16 mouse cellular contexts compared by ENCODE assay signal in the genomic region with DNA sequence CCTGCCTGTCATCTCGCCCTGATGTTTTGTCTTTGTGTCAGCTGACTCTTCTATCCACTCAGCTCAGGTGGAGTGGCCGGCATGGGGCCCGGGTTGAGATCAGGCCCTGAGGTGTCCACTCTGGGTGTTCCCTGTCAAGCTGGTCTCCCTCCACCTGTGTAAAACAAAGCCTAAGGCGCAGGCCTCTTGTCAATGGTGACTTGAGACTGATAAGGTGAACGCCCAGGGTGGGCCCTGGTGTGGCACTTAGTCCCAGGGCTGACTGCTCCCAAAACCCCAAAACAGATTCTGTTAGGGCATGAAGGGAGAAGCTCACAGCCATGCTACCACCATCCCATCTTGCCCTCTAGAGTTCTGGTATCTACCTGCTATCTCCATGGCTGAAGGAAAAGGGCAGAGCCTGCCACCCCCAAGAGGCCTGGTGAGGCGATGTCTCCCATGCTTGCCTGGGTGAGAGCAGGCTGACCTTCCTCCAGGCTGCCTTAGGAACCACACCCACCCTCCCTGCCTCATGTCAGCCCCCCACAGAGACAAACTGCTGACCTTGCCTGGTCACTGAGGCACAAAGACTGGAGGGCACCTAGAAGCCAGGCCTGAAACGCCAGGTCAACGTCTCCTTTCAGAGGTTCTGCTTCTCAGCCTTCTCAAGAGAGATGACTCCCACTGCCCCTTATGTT. TPM values are rescaled to one million over a fixed set of nuclear protein-coding genes. Genes with fewer than 3 reads are reported as not detected.
DNase-seq lines count a peak whose midpoint lies in the region; ATAC-seq and TF ChIP-seq lines count a peak whose summit lies in the region.
"Had no signal": no experiment of that assay in that cellular context is flagged by ENCODE, and none has a peak within 500 bp of the region (broad histone marks: within the 10 kb centered on the region; RNA-seq: fewer than 3 reads in every experiment).

No protein-coding gene starts in this region.

- 82% methylated on average over 8 of the region's 8 CpGs for WGBS in heart, postnatal 0 days
- 65% methylated on average over 8 of the region's 8 CpGs for WGBS in bone marrow, adult 2 months
- WGBS in liver, embryonic 12.5 days (ENCODE audit: insufficient replicate concordance): 42% methylated on average over 8 of the region's 8 CpGs

- no peak for ATAC-seq in heart, postnatal 0 days (ENCODE audit: insufficient read depth, low read depth)
- no peak for ATAC-seq in G1E (ENCODE audit: extremely low read depth, insufficient number of reproducible peaks, low FRiP score, poor library complexity, severe bottlenecking)
- peak; percentile 80 for ATAC-seq in liver, embryonic 12.5 days
- ATAC-seq: forebrain, postnatal 0 days; inflammation-experienced regulatory T-cells, adult 6 months; midbrain, embryonic 13.5 days; Patski had no signal

- TF ChIP-seq POLR2A in bone marrow, adult 2 months (IDR thresholded peaks at IDR 0.05; ENCODE audit: borderline replicate concordance, control insufficient read depth, low read depth, low read length): no peak

- H3K4me1 ChIP-seq in heart, postnatal 0 days (ENCODE audit: control insufficient read depth, insufficient read depth): peaks cover 34% of the 10 kb centered on the region
- peaks cover 46% of the 10 kb centered on the region for H3K4me1 ChIP-seq in G1E (ENCODE audit: insufficient read depth, low read depth, low read length)
- peaks cover 1% of the 10 kb centered on the region; the same call in 1 of the 2 replicates for H3K4me1 ChIP-seq in bone marrow, adult 2 months (ENCODE audit: control insufficient read depth, insufficient read depth, low read length)
- H3K4me1 ChIP-seq in liver, embryonic 12.5 days: peaks cover 50% of the 10 kb centered on the region
- H3K4me1 ChIP-seq: midbrain, embryonic 13.5 days had no signal

- DNase-seq in heart, postnatal 0 days (ENCODE audit: low spot score): no peak
- no peak for DNase-seq in heart, adult 18-20 months
- DNase-seq in G1E (ENCODE audit: low spot score): no peak
- DNase-seq in layer of hippocampus, adult 9-10 months (ENCODE audit: low spot score): no peak
- DNase-seq in yolk sac, embryonic 10.5 days (ENCODE audit: low spot score): no peak
- DNase-seq: cerebellum, postnatal 25 days; forebrain, postnatal 0 days; thymus, postnatal 4 days had no signal

- H3K4me2 ChIP-seq in heart, postnatal 0 days (ENCODE audit: low read depth, low read length): no peak overlapping the region
- H3K4me2 ChIP-seq in liver, embryonic 12.5 days: peak overlapping the region; percentile 31
- H3K4me2 ChIP-seq: lung, embryonic 15.5 days; midbrain, embryonic 13.5 days had no signal

- no peak for TF ChIP-seq CTCF in heart, postnatal 0 days (IDR thresholded peaks at IDR 0.05; ENCODE audit: low read depth)
- no peak for TF ChIP-seq CTCF in G1E (IDR thresholded peaks at IDR 0.05; ENCODE audit: low read depth, low read length)
- no peak for TF ChIP-seq CTCF in bone marrow, adult 2 months (IDR thresholded peaks at IDR 0.05; ENCODE audit: control insufficient read depth, insufficient read depth, low read length)

- no peak for TF ChIP-seq EP300 in heart, postnatal 0 days (IDR thresholded peaks at IDR 0.05; ENCODE audit: low read depth)

- H3K27ac ChIP-seq in heart, postnatal 0 days (ENCODE audit: low read depth): peak overlapping the region; percentile 71; the same call in 1 of the 2 replicates
- H3K27ac ChIP-seq in bone marrow, adult 2 months (ENCODE audit: control insufficient read depth, insufficient read depth, low read depth, low read length, poor library complexity): 0 out of 2 replicates have a peak overlapping the region, but pooled peaks have one; percentile 6
- peak overlapping the region; percentile 53 for H3K27ac ChIP-seq in liver, embryonic 12.5 days
- H3K27ac ChIP-seq: midbrain, embryonic 13.5 days had no signal

- no peaks in the 10 kb centered on the region for H3K9me3 ChIP-seq in heart, postnatal 0 days (replicated peaks; ENCODE audit: control insufficient read depth, low read length)
- H3K9me3 ChIP-seq in G1E (replicated peaks): no peaks in the 10 kb centered on the region
- no peaks in the 10 kb centered on the region for H3K9me3 ChIP-seq in liver, embryonic 12.5 days (replicated peaks)
- H3K9me3 ChIP-seq: lung, embryonic 15.5 days; midbrain, embryonic 13.5 days had no signal

- H3K9ac ChIP-seq in heart, postnatal 0 days (replicated peaks; ENCODE audit: low read depth, low read length): no peak overlapping the region
- peak overlapping the region; percentile 10; the same call in 1 of the 2 replicates for H3K9ac ChIP-seq in liver, embryonic 12.5 days
- H3K9ac ChIP-seq: forebrain, postnatal 0 days; lung, embryonic 15.5 days; midbrain, embryonic 13.5 days had no signal

- H3K27me3 ChIP-seq in heart, postnatal 0 days (ENCODE audit: control insufficient read depth, insufficient read depth, low read length): no peaks in the 10 kb centered on the region
- no peaks in the 10 kb centered on the region; the same call in 1 of the 2 replicates for H3K27me3 ChIP-seq in G1E (ENCODE audit: insufficient read depth, low read length)
- no peaks in the 10 kb centered on the region for H3K27me3 ChIP-seq in liver, embryonic 12.5 days (replicated peaks)
- H3K27me3 ChIP-seq: CH12.LX; lung, embryonic 15.5 days; midbrain, embryonic 13.5 days; Patski had no signal

- no peaks in the 10 kb centered on the region for H3K36me3 ChIP-seq in heart, postnatal 0 days (replicated peaks; ENCODE audit: control insufficient read depth, insufficient read depth, low read length)
- peaks cover 4% of the 10 kb centered on the region for H3K36me3 ChIP-seq in G1E (replicated peaks)
- H3K36me3 ChIP-seq in liver, embryonic 12.5 days: no peaks in the 10 kb centered on the region
- H3K36me3 ChIP-seq: lung, embryonic 15.5 days; midbrain, embryonic 13.5 days had no signal

- no peak overlapping the region for H3K4me3 ChIP-seq in heart, postnatal 0 days (ENCODE audit: low read depth, low read length)
- H3K4me3 ChIP-seq in G1E (ENCODE audit: low read depth, low read length): peak overlapping the region; percentile 14; the same call in 1 of the 2 replicates
- H3K4me3 ChIP-seq in bone marrow, adult 2 months (replicated peaks; ENCODE audit: control insufficient read depth, low read depth, low read length): no peak overlapping the region
- no peak overlapping the region for H3K4me3 ChIP-seq in liver, embryonic 12.5 days
- H3K4me3 ChIP-seq: layer of hippocampus, adult 2 months; lung, embryonic 15.5 days; midbrain, embryonic 13.5 days had no signal

RNA-seq across cellular contexts. Expression of a gene that starts 1.5 kb away (rescaled TPM):
- total RNA-seq in heart, postnatal 0 days (2014; rRNA removed; ENCODE audit: low replicate concordance): 123 and 148 TPM in 2 replicates
- 133 and 137 TPM in 2 replicates for polyA plus RNA-seq in heart, postnatal 0 days (2015; fragmentation: Nextera tagmentation; extraction: Ambion mirVana)
- 100 to 1,000 TPM in 1 of 2 experiments, 10 to 100 TPM in 1; 95.1 to 106 TPM for total RNA-seq in heart, adult 18-20 months (2021)
- total RNA-seq in G1E (2014; fragmentation: Nextera tagmentation) (4.4 and 6.4 TPM in 2 replicates), G1E (2017) (0.76 and 0.93 TPM in 2 replicates)
- polyA plus RNA-seq in G1E (2012): 5.3 and 6.3 TPM in 2 replicates
- polyA plus RNA-seq in bone marrow, adult 2 months (2011; ENCODE audit: insufficient read depth, insufficient read length, low replicate concordance, missing spikeins): 8.4 and 11.3 TPM in 2 replicates
- 32.4 and 35.4 TPM in 2 replicates for polyA plus RNA-seq in liver, embryonic 12.5 days (2016; fragmentation: Nextera tagmentation; extraction: Ambion mirVana)
- polyA plus RNA-seq: inflammation-experienced regulatory T-cells, adult 6 months had no signal

RNA-seq across cellular contexts. Expression of a gene that starts 23.4 kb away (rescaled TPM):
- total RNA-seq in heart, postnatal 0 days (2014; rRNA removed; ENCODE audit: low replicate concordance): 544 and 572 TPM in 2 replicates
- 721 and 737 TPM in 2 replicates for polyA plus RNA-seq in heart, postnatal 0 days (2015; fragmentation: Nextera tagmentation; extraction: Ambion mirVana)
- total RNA-seq in heart, adult 18-20 months (2021): 100 to 1,000 TPM; 654 to 691 TPM
- not detected in 2 replicates for total RNA-seq in G1E (2014; fragmentation: Nextera tagmentation)
- total RNA-seq in G1E (2017): 0.44 and 0.58 TPM in 2 replicates
- polyA plus RNA-seq in G1E (2012): 0.42 and 0.56 TPM in 2 replicates
- polyA plus RNA-seq in bone marrow, adult 2 months (2011; ENCODE audit: insufficient read depth, insufficient read length, low replicate concordance, missing spikeins): 4.0 and 9.1 TPM in 2 replicates
- 2.6 TPM in 2 replicates for polyA plus RNA-seq in liver, embryonic 12.5 days (2016; fragmentation: Nextera tagmentation; extraction: Ambion mirVana)

RNA-seq across cellular contexts. Expression of a gene that starts 45.4 kb away (rescaled TPM):
- total RNA-seq in heart, postnatal 0 days (2014; rRNA removed; ENCODE audit: low replicate concordance): 102 and 117 TPM in 2 replicates
- polyA plus RNA-seq in heart, postnatal 0 days (2015; fragmentation: Nextera tagmentation; extraction: Ambion mirVana): 44.1 and 44.3 TPM in 2 replicates
- total RNA-seq in heart, adult 18-20 months (2021): 100 to 1,000 TPM; 108 to 117 TPM
- total RNA-seq in G1E (2014; fragmentation: Nextera tagmentation) (18.3 and 20.2 TPM in 2 replicates), G1E (2017) (16.8 and 19.8 TPM in 2 replicates)
- polyA plus RNA-seq in G1E (2012): 36.6 and 39.2 TPM in 2 replicates
- 13.3 and 25.7 TPM in 2 replicates for polyA plus RNA-seq in bone marrow, adult 2 months (2011; ENCODE audit: insufficient read depth, insufficient read length, low replicate concordance, missing spikeins)
- polyA plus RNA-seq in liver, embryonic 12.5 days (2016; fragmentation: Nextera tagmentation; extraction: Ambion mirVana): 14.5 and 15.4 TPM in 2 replicates

RNA-seq across cellular contexts. Expression of a gene that starts 58.0 kb away (rescaled TPM):
- 25.7 and 28.0 TPM in 2 replicates for total RNA-seq in heart, postnatal 0 days (2014; rRNA removed; ENCODE audit: low replicate concordance)
- polyA plus RNA-seq in heart, postnatal 0 days (2015; fragmentation: Nextera tagmentation; extraction: Ambion mirVana): 25.5 and 27.0 TPM in 2 replicates
- total RNA-seq in heart, adult 18-20 months (2021): 10 to 100 TPM; 14.7 to 16.1 TPM
- 15.4 and 25.2 TPM in 2 replicates for total RNA-seq in G1E (2014; fragmentation: Nextera tagmentation)
- total RNA-seq in G1E (2017): 6.7 and 8.1 TPM in 2 replicates
- 20.8 and 24.4 TPM in 2 replicates for polyA plus RNA-seq in G1E (2012)
- 8.6 and 18.7 TPM in 2 replicates for polyA plus RNA-seq in bone marrow, adult 2 months (2011; ENCODE audit: insufficient read depth, insufficient read length, low replicate concordance, missing spikeins)
- polyA plus RNA-seq in liver, embryonic 12.5 days (2016; fragmentation: Nextera tagmentation; extraction: Ambion mirVana): 17.5 and 18.9 TPM in 2 replicates

RNA-seq across cellular contexts. Expression of a gene that starts 59.0 kb away (rescaled TPM):
- 13.6 and 14.5 TPM in 2 replicates for total RNA-seq in heart, postnatal 0 days (2014; rRNA removed; ENCODE audit: low replicate concordance)
- 8.5 and 10.9 TPM in 2 replicates for polyA plus RNA-seq in heart, postnatal 0 days (2015; fragmentation: Nextera tagmentation; extraction: Ambion mirVana)
- 1 to 10 TPM; 4.4 to 5.0 TPM for total RNA-seq in heart, adult 18-20 months (2021)
- 14.7 and 22.9 TPM in 2 replicates for total RNA-seq in G1E (2014; fragmentation: Nextera tagmentation)
- 12.8 and 13.6 TPM in 2 replicates for total RNA-seq in G1E (2017)
- polyA plus RNA-seq in G1E (2012): 81.4 and 145 TPM in 2 replicates
- polyA plus RNA-seq in bone marrow, adult 2 months (2011; ENCODE audit: insufficient read depth, insufficient read length, low replicate concordance, missing spikeins): 14.9 and 24.4 TPM in 2 replicates
- 32.8 and 35.8 TPM in 2 replicates for polyA plus RNA-seq in liver, embryonic 12.5 days (2016; fragmentation: Nextera tagmentation; extraction: Ambion mirVana)

Comparison
In these comparisons a context has a peak if more than half of its experiments do, and no peak if none do; other contexts are left out.
1. H3K27ac ChIP-seq: peak in every context shown above with its lines; median percentile 71 in heart, postnatal 0 days; 53 in liver, embryonic 12.5 days; 6 in bone marrow, adult 2 months.
2. RNA of a gene that starts 23.4 kb away (polyA plus RNA-seq): 721 to 737 TPM in heart, postnatal 0 days; 4.0 to 9.1 TPM in bone marrow, adult 2 months, 2.6 TPM in liver, embryonic 12.5 days and 0.42 to 0.56 TPM in G1E; every median in the first group is over 10 times any median in the second.